Mouse (Mus musculus) v-Abl transformed pro-B cells (cell line): ENCODE results near the gene Slc28a2.
"Not testable (repeated sequence)": the region's sequence is repeated elsewhere in the genome, so short reads cannot be mapped to it uniquely, and the experiment has no call there.

Experiments
- in situ Hi-C, 2 experiments: fragments of 400-800 bp; cut with MboI; formaldehyde crosslinking; loops; one replicate each; pipeline ENCODE4 v1.15.1; 2025; ENCODE audit not compliant: unreplicated experiment in 2 of 2

Slc28a2 gene

GRCm38 (mm10) chr2:122452426-122452825 is 26.1 kb downstream of the Slc28a2 start:
- in situ Hi-C loops = loop anchor here (5.0 kb wide), 1 partner anchor 65 kb away; no protein-coding TSS in a partner anchor

GRCm38 (mm10) chr2:122466901-122467300 is 40.6 kb downstream of the Slc28a2 start:
- in situ Hi-C loops = loop anchor here (5.0 kb wide), 1 partner anchor 85 kb away; no protein-coding TSS in a partner anchor

GRCm38 (mm10) chr2:122467351-122468013 is 41.2 kb downstream of the Slc28a2 start:
- in situ Hi-C loops = loop anchor here (5.0 kb wide), 1 partner anchor 85 kb away; no protein-coding TSS in a partner anchor

GRCm38 (mm10) chr2:122469221-122469620 is 42.9 kb downstream of the Slc28a2 start:
- in situ Hi-C loops = loop anchor here (5.0 kb wide), 1 partner anchor 87 kb away; no protein-coding TSS in a partner anchor

GRCm38 (mm10) chr2:122476585-122476984 is 50.3 kb downstream of the Slc28a2 start:
- in situ Hi-C loops = no loop called here

GRCm38 (mm10) chr2:122483787-122484186 is 57.5 kb downstream of the Slc28a2 start:
- in situ Hi-C loops = not testable (repeated sequence)

GRCm38 (mm10) chr2:122484641-122485040 is 58.4 kb downstream of the Slc28a2 start, which contains the start of gene Gm14085:
TSS of gene Gm14085 (plus strand) at chr2:122484941.
- in situ Hi-C loops = loop anchor here (5.0 kb wide), 1 partner anchor 57 kb away; the partner anchor contains the start of gene Slc28a2 (in 2 of the 2)

- in situ Hi-C loops = loop anchor here (5.0 kb wide), 1 partner anchor 58 kb away; the partner anchor contains the start of gene Slc28a2 (in 2 of the 2)
These were observed 59.4 kb downstream of the Slc28a2 start for GRCm38 (mm10) chr2:122485654-122486053.

GRCm38 (mm10) chr2:122486122-122486521 is 59.8 kb downstream of the Slc28a2 start:
- in situ Hi-C loops = loop anchor here (5.0 kb wide), 1 partner anchor 59 kb away; the partner anchor contains the start of gene Slc28a2 (in 2 of the 2)

GRCm38 (mm10) chr2:122486674-122487073 is 60.4 kb downstream of the Slc28a2 start:
- in situ Hi-C loops = loop anchor here (5.0 kb wide), 1 partner anchor 59 kb away; the partner anchor contains the start of gene Slc28a2 (in 2 of the 2)
